Mouse (Mus musculus): ENCODE results near the gene E2f8. TPM values are rescaled to one million over a fixed set of nuclear protein-coding genes. Genes with fewer than 3 reads are reported as not detected.

E2f8 gene
- polyA plus RNA-seq (2012; rRNA removed) = 8.3 and 8.5 TPM in 2 replicates

GRCm38 (mm10) chr7:48881486-48881885 is at the start of gene E2f8:
TSS of gene E2f8 (minus strand) at chr7:48881596.

GRCm38 (mm10) chr7:48908521-48909341 is 27.3 kb upstream of the E2f8 start, which contains the start of gene Nav2:
TSS of gene Nav2 (plus strand) at chr7:48908716.

GRCm38 (mm10) chr7:48847820-48848650 is 33.4 kb downstream of the E2f8 start, which contains the start of gene Csrp3:
TSS of gene Csrp3 (minus strand) at chr7:48848033.

Other genes starting within 250 kb of the E2f8 start
- not detected in 2 replicates for gene Mrgprb3, start 237.8 kb downstream of the E2f8 start, polyA plus RNA-seq (2012; rRNA removed)
- 29.9 and 34.5 TPM in 2 replicates for gene Zdhhc13, start 92.6 kb downstream of the E2f8 start, polyA plus RNA-seq (2012; rRNA removed)
- gene Csrp3, start 33.6 kb downstream of the E2f8 start, polyA plus RNA-seq (2012; rRNA removed) = 0.06 and 3.3 TPM in 2 replicates
- gene Nav2, start 27.1 kb upstream of the E2f8 start, polyA plus RNA-seq (2012; rRNA removed) = 12.0 and 16.0 TPM in 2 replicates

All from central nervous system, embryonic 14 days (tissue).